Mouse (Mus musculus) pancreas, adult 10 weeks (tissue): ENCODE measurements around the gene Rbm7. TPM values are rescaled to one million over a fixed set of nuclear protein-coding genes. Genes with fewer than 3 reads are reported as not detected.

Source experiments
- polyA plus RNA-seq: library from polyadenylated mRNA; stranded (reverse); fragments of 350-450 nt; fragmentation: Illumina TruSeq; extraction: RNeasy Lipid Tissue Mini Kit (QIAGEN cat#74804); gene quantifications from one replicate; pipeline ENCODE4 v1.2.3, GENCODE M21; 2015; ENCODE audit warnings: low read depth, low replicate concordance; ENCODE audit not compliant: insufficient read depth

The Rbm7 gene
- polyA plus RNA-seq: 11.7 TPM

DNA sequence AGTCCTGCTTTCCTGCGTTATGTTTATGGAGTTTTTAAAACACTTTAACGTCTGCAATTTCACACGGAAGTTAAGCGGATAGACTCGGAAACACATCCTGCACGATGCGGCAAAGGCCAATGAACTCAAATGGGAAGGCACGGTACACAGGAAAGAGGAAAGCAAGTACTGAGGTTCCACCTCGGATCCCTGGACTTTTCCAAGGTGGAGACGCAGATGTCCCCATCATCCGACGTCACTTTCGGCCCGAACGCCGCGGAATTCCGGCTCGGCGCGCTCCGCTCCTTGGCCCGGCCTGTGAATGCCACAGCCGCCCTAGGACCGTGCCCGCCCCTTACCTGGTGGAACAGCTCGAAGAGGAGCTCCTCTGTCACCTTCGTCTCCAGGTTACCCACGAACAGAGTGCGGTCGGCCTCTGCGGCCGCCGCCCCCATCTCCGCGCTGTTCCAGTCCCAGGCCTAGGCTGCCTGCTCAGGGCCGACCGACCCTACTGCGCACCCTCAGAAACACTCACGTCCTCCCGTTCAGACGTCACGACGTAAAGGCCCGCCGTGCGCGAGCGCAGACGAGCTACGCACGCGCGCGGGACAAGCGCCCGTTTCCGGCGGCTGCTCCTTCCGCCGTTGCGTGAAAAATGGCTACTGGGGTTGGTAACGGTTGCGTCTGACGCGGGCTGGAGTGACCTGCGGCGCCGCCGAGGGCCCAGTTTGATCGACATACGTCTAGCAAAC is at the start of gene Rbm7, which contains the start of gene Gm5617:
Gene Rbm7 (minus strand): TSS at position 483 of the 731 bp plus-strand sequence.
Gene Gm5617 (plus strand): TSS at position 626 of the 731 bp plus-strand sequence.

DNA sequence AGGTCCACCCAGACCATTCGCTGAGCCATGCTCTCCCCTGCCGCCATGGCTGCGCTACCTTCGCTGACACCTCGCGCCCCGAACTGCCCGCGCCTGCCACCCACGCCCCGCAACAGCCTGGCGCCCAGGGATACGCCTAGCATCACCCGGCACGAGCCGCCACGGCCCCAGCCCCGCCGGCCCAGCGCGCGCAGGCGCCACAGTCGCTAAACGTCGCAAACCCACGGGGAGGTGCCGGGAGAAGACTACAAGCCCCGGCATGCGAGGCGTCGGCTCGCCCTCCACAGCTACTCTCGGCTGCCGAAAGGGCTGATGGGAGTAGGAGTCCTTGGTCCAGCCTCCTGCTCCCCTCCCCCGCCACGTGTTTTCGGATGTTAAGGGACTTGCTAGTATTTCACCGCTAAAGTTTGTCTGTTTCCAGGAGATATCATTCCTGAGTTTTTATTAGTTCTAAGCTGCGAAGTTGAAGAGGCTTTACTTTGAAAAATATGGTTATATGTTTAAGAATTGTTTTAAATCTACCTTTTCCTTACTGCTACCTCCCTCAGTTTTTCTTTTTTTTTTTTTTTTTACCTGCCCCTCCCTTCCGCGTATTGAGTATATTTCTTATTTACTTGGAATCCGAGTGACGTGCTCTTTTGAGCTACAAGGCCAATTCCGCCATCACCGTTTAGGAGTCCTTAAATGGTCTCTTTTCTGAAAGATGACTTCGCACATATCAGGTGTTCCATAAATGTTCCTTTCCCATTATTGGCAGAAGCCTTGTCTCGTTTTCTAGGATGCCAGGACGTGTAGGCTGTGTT is 14.5 kb downstream of the Rbm7 start, which contains the start of gene Rexo2:
Gene Rexo2 (minus strand): TSS at position 213 of the 803 bp plus-strand sequence.

Other genes starting within 250 kb of the Rbm7 start
- 1.1 TPM for gene Nxpe2, start 141.8 kb downstream of the Rbm7 start, polyA plus RNA-seq
- gene Rexo2, start 14.7 kb downstream of the Rbm7 start, polyA plus RNA-seq: 34.0 TPM
- gene Gm5617, start 143 bp upstream of the Rbm7 start, polyA plus RNA-seq: 6.0 TPM
- gene Nnmt, start 109.9 kb upstream of the Rbm7 start, polyA plus RNA-seq: 6.6 TPM